Mouse (Mus musculus): ENCODE measurements around the gene Prkcd. TPM values are rescaled to one million over a fixed set of nuclear protein-coding genes. Genes with fewer than 3 reads are reported as not detected.
"Not testable (repeated sequence)": the region's sequence is repeated elsewhere in the genome, so short reads cannot be mapped to it uniquely, and the experiment has no call there.

Gene Prkcd
- total RNA-seq, 2 experiments from 2014 or later, result 11.4 to 13.4 TPM

GRCm38 (mm10) chr14:30581238-30581637 is 44.8 kb downstream of the Prkcd start:
- intact Hi-C loops (cut with DNase I), result no loop called here
- no peak for DNase-seq (ENCODE audit: low spot score)

- intact Hi-C loops (cut with DNase I), result loop anchor here (10.0 kb wide), 1 partner anchor 95 kb away; no protein-coding TSS in a partner anchor
- DNase-seq (ENCODE audit: low spot score), result no peak
Observed at GRCm38 (mm10) chr14:30579882-30580281, 46.1 kb downstream of the Prkcd start.

GRCm38 (mm10) chr14:30579180-30579579 is 46.8 kb downstream of the Prkcd start:
- no peak for DNase-seq (ENCODE audit: low spot score)
- intact Hi-C loops (cut with DNase I), result loop anchor here (10.0 kb wide), 1 partner anchor 94 kb away; no protein-coding TSS in a partner anchor

- DNase-seq (ENCODE audit: low spot score), result not testable (repeated sequence)
- intact Hi-C loops (cut with DNase I), result loop anchor here (10.0 kb wide), 1 partner anchor 93 kb away; no protein-coding TSS in a partner anchor
Observed at GRCm38 (mm10) chr14:30577303-30578062, 48.5 kb downstream of the Prkcd start.

- intact Hi-C loops (cut with DNase I), result loop anchor here (10.0 kb wide), 1 partner anchor 91 kb away; no protein-coding TSS in a partner anchor
- no peak for DNase-seq (ENCODE audit: low spot score)
Observed at GRCm38 (mm10) chr14:30576260-30576659, 49.8 kb downstream of the Prkcd start.

- no peak for DNase-seq (ENCODE audit: low spot score)
- intact Hi-C loops (cut with DNase I), result loop anchor here (10.0 kb wide), 1 partner anchor 91 kb away; no protein-coding TSS in a partner anchor
Observed at GRCm38 (mm10) chr14:30575791-30576190, 50.2 kb downstream of the Prkcd start.

GRCm38 (mm10) chr14:30573983-30574584 is 51.9 kb downstream of the Prkcd start:
- intact Hi-C loops (cut with DNase I), result loop anchor here (5.0 to 10.0 kb wide), 3 partner anchors 42 to 437 kb away; no protein-coding TSS in a partner anchor
- no peak for DNase-seq (ENCODE audit: low spot score)

GRCm38 (mm10) chr14:30573235-30573634 is 52.8 kb downstream of the Prkcd start:
- intact Hi-C loops (cut with DNase I), result loop anchor here (5.0 to 10.0 kb wide), 3 partner anchors 41 to 436 kb away; no protein-coding TSS in a partner anchor
- DNase-seq (ENCODE audit: low spot score), result no peak

- no peak for DNase-seq (ENCODE audit: low spot score)
- intact Hi-C loops (cut with DNase I), result loop anchor here (5.0 to 10.0 kb wide), 3 partner anchors 40 to 435 kb away; no protein-coding TSS in a partner anchor
Observed at GRCm38 (mm10) chr14:30572253-30572652, 53.8 kb downstream of the Prkcd start.

- no peak for DNase-seq (ENCODE audit: low spot score)
- intact Hi-C loops (cut with DNase I), result loop anchor here (5.0 to 10.0 kb wide), 3 partner anchors 38 to 433 kb away; no protein-coding TSS in a partner anchor
Observed at GRCm38 (mm10) chr14:30570303-30570702, 55.7 kb downstream of the Prkcd start.

GRCm38 (mm10) chr14:30568016-30568415 is 58.0 kb downstream of the Prkcd start:
- intact Hi-C loops (cut with DNase I), result no loop called here
- no peak for DNase-seq (ENCODE audit: low spot score)

- DNase-seq (ENCODE audit: low spot score), result no peak
- intact Hi-C loops (cut with DNase I), result no loop called here
Observed at GRCm38 (mm10) chr14:30566317-30566716, 59.7 kb downstream of the Prkcd start.

- peak; percentile 44 for DNase-seq (ENCODE audit: low spot score)
- intact Hi-C loops (cut with DNase I), result no loop called here
Observed at GRCm38 (mm10) chr14:30564451-30564850, 61.6 kb downstream of the Prkcd start.

GRCm38 (mm10) chr14:30562343-30562742 is 63.7 kb downstream of the Prkcd start:
- DNase-seq (ENCODE audit: low spot score), result no peak
- intact Hi-C loops (cut with DNase I), result no loop called here

GRCm38 (mm10) chr14:30561470-30562187 is 64.4 kb downstream of the Prkcd start:
- DNase-seq (ENCODE audit: low spot score), result no peak
- intact Hi-C loops (cut with DNase I), result no loop called here

- intact Hi-C loops (cut with DNase I), result no loop called here
- DNase-seq (ENCODE audit: low spot score), result no peak
Observed at GRCm38 (mm10) chr14:30560803-30561389, 65.1 kb downstream of the Prkcd start.

- intact Hi-C loops (cut with DNase I), result no loop called here
- DNase-seq (ENCODE audit: low spot score), result no peak
Observed at GRCm38 (mm10) chr14:30559321-30559850, 66.6 kb downstream of the Prkcd start.

- DNase-seq (ENCODE audit: low spot score), result no peak
- intact Hi-C loops (cut with DNase I), result no loop called here
Observed at GRCm38 (mm10) chr14:30557730-30558129, 68.3 kb downstream of the Prkcd start.

GRCm38 (mm10) chr14:30556651-30557050 is 69.4 kb downstream of the Prkcd start:
- intact Hi-C loops (cut with DNase I), result no loop called here
- DNase-seq (ENCODE audit: low spot score), result no peak

GRCm38 (mm10) chr14:30553185-30553584 is 72.8 kb downstream of the Prkcd start:
- no peak for DNase-seq (ENCODE audit: low spot score)
- intact Hi-C loops (cut with DNase I), result no loop called here
